Mouse (Mus musculus): Measurements from ENCODE around the gene Fam169b. TPM values are rescaled to one million over a fixed set of nuclear protein-coding genes. Genes with fewer than 3 reads are reported as not detected.
A peak's percentile ranks its signal among the peaks of the same experiment; 100 is the strongest.

The Fam169b gene
- polyA plus RNA-seq, 1 experiment from 2014 or later = 0.16 TPM

DNA sequence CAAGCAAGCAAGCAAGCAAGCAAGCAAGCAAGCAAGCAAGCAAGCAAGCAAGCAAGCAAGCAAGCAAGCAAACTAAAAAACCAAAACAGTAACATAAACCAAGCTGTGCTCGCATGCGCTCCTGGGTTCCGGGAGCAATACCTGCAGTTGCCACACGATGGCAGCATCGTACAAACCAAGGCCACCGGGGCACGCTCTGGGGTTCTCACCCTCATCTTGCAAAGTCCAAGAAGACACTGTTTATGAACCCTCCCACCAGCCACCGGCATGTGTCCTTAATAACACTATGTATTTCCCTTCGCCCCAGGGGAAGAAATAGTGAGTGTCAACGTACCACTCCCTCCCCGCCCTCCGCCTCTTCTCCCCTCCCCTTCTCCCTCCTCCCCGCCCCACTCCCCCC, 96.1 kb downstream of the Fam169b start:
- H3K27me3 ChIP-seq (ENCODE audit: control insufficient read depth, insufficient read depth, low read depth, low read length) = peaks cover 14% of the 10 kb centered on the region; the same call in 1 of the 2 replicates
- H3K4me1 ChIP-seq (ENCODE audit: control insufficient read depth, insufficient read depth, low read length) = peaks cover 5% of the 10 kb centered on the region; the same call in 1 of the 2 replicates
- no peaks in the 10 kb centered on the region for H3K36me3 ChIP-seq (ENCODE audit: control insufficient read depth, insufficient read depth, low read length)
- no peaks in the 10 kb centered on the region for H3K9me3 ChIP-seq (replicated peaks; ENCODE audit: control insufficient read depth, low read length, poor library complexity, severe bottlenecking)
- no peak overlapping the region for H3K9ac ChIP-seq (ENCODE audit: low read depth, low read length)
- peak overlapping the region; percentile 22; the same call in 1 of the 2 replicates for H3K4me3 ChIP-seq (ENCODE audit: low read depth, low read length)
- peak; percentile 29; the same call in 1 of the 2 replicates for ATAC-seq
- 2% methylated on average over 12 of the region's 13 CpGs for WGBS
- H3K4me2 ChIP-seq (ENCODE audit: low read length) = peak overlapping the region; percentile 42
- H3K27ac ChIP-seq (ENCODE audit: low read length) = no peak overlapping the region

DNA sequence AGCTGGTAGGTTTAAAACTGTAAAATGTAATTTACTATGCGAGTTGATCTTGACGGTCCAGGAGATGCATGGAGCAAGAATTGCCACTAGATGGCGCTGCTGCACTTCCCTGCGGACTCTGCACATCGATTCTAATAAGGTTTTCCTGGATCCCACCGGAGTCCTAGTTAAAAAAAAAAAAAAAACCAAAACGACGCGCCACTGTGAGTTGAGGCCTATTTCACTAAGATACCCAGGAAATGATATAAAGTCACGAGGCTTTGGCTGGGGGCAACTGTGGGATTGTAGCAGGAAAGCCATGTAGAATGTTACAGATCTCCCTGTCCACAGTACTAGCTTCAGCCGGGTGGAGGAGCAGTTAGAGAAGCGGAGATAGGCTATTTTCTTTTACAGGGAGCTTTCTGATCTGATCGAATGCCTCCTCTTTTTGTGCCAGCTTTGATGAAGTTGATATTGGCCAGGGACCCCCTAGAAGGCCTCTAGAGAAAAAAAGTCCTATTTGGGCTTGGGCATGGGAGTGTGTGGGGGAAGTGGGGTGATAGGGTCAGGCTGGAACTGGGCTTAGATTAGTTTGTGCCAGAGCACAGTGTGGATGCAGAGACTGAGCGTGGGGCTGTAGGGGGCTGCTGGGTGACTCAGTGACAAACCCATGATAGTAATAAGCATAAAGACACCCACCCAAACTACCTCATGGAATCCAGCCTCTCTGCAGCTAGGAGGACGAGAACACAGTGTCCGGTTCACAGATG, 100.6 kb downstream of the Fam169b start:
- Histone ChIP-seq H3K27ac (ENCODE audit: low read length) (no peak overlapping the region; the same call in 1 of the 2 replicates), H3K27me3 (ENCODE audit: control insufficient read depth, insufficient read depth, low read depth, low read length) (peaks cover 14% of the 10 kb centered on the region; the same call in 1 of the 2 replicates), H3K4me3 (ENCODE audit: low read depth, low read length) (peak overlapping the region; percentile 25; the same call in 1 of the 2 replicates), H3K9ac (ENCODE audit: low read depth, low read length) (no peak overlapping the region), H3K4me2 (ENCODE audit: low read length) (peak overlapping the region; percentile 58), H3K9me3 (replicated peaks; ENCODE audit: control insufficient read depth, low read length, poor library complexity, severe bottlenecking) (no peaks in the 10 kb centered on the region), H3K36me3 (ENCODE audit: control insufficient read depth, insufficient read depth, low read length) (no peaks in the 10 kb centered on the region), H3K4me1 (ENCODE audit: control insufficient read depth, insufficient read depth, low read length) (peaks cover 5% of the 10 kb centered on the region; the same call in 1 of the 2 replicates)
- peak; percentile 81 for ATAC-seq
- WGBS = 15% methylated on average over 16 of the region's 16 CpGs

DNA sequence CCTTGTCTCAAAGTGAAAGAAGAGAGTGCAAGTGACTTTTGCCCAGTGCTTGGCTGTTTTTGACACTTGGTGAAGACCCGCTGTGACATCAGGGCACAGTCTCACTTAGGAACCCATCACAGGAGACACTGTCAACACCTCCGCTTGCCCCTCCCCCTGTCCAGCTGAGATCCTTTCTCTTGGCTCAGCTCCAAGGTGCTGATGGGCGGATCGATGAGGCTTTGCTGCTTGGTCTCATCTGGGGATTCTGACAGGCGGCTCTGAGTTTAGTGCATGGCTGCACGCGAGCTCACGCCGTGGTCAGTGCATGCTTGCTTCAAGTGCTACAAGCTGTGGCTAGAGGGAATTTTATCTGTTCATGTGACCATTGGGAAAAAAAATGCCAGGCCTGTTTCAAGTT, 108.5 kb downstream of the Fam169b start:
- no peaks in the 10 kb centered on the region for H3K36me3 ChIP-seq (ENCODE audit: control insufficient read depth, insufficient read depth, low read length)
- no peak for ATAC-seq
- H3K27me3 ChIP-seq (ENCODE audit: control insufficient read depth, insufficient read depth, low read depth, low read length) = no peaks in the 10 kb centered on the region
- H3K9me3 ChIP-seq (replicated peaks; ENCODE audit: control insufficient read depth, low read length, poor library complexity, severe bottlenecking) = no peaks in the 10 kb centered on the region
- H3K4me2 ChIP-seq (ENCODE audit: low read length) = no peak overlapping the region
- WGBS = 28% methylated on average over 9 of the region's 9 CpGs
- H3K9ac ChIP-seq (ENCODE audit: low read depth, low read length) = no peak overlapping the region
- H3K4me3 ChIP-seq (ENCODE audit: low read depth, low read length) = no peak overlapping the region
- H3K4me1 ChIP-seq (ENCODE audit: control insufficient read depth, insufficient read depth, low read length) = no peaks in the 10 kb centered on the region; the same call in 1 of the 2 replicates
- H3K27ac ChIP-seq (ENCODE audit: low read length) = no peak overlapping the region

DNA sequence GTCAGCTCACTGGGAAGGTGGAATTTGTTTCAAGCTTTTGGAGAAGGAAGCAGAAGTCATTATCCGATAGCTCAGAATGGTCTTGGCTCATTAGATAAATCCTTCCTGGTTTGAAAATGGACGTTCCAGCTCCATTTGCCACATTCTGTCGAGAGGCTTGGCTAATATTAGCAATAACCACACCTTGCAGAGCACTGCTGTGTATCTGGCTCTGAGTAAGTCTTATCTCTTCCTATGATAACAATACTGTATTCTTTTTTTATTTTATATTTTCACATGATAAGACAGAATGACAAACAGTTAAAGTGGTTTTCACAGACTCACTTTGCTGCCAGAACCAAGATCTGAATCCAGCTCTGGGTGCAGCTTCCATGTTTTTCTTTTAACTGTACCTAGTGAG, 113.1 kb downstream of the Fam169b start:
- Histone ChIP-seq H3K4me1 (ENCODE audit: control insufficient read depth, insufficient read depth, low read length) (no peaks in the 10 kb centered on the region; the same call in 1 of the 2 replicates), H3K4me3 (ENCODE audit: low read depth, low read length) (no peak overlapping the region), H3K36me3 (ENCODE audit: control insufficient read depth, insufficient read depth, low read length) (no peaks in the 10 kb centered on the region), H3K9ac (ENCODE audit: low read depth, low read length) (no peak overlapping the region), H3K9me3 (replicated peaks; ENCODE audit: control insufficient read depth, low read length, poor library complexity, severe bottlenecking) (no peaks in the 10 kb centered on the region; the same call in 1 of the 2 replicates), H3K27me3 (ENCODE audit: control insufficient read depth, insufficient read depth, low read depth, low read length) (no peaks in the 10 kb centered on the region), H3K27ac (ENCODE audit: low read length) (no peak overlapping the region), H3K4me2 (ENCODE audit: low read length) (no peak overlapping the region)
- 93% methylated on average over 3 of the region's 3 CpGs for WGBS
- ATAC-seq = no peak

DNA sequence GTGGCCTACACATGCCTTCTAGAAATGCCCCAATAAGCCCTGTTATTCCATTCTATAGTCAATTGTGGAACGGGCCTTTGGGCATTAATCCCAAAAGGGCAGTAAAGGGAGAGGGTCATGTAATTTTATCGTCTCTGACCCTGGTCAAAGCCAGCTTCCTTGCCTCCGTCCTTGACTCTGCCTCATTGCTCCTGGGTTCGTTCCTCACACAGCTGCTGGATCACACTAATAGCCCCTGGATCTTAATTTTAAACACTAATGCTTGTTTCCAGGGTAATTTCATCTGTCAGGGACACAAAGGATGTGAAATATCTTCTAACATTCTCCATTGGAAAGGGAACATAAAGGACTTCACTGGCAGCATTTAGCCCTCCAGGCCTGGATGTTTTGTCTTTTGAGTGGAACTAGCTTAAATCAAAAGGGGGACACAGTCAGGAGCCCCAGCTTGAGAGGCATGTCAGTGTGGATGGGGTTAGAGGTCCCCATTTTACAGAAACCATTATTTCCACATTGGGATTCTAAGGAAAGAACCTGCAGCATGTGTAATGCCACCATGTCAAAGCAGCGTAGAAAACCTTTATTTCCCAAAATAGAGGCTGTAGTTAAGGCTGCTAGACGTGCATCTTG, 122.2 kb downstream of the Fam169b start:
- no peak overlapping the region for H3K27ac ChIP-seq (ENCODE audit: low read length)
- no peak overlapping the region for H3K4me3 ChIP-seq (ENCODE audit: low read depth, low read length)
- WGBS = 48% methylated on average over 6 of the region's 6 CpGs
- no peak for ATAC-seq
- H3K9me3 ChIP-seq (replicated peaks; ENCODE audit: control insufficient read depth, low read length, poor library complexity, severe bottlenecking) = no peaks in the 10 kb centered on the region; the same call in 1 of the 2 replicates
- H3K4me1 ChIP-seq (ENCODE audit: control insufficient read depth, insufficient read depth, low read length) = no peaks in the 10 kb centered on the region
- H3K27me3 ChIP-seq (ENCODE audit: control insufficient read depth, insufficient read depth, low read depth, low read length) = no peaks in the 10 kb centered on the region
- H3K4me2 ChIP-seq (ENCODE audit: low read length) = no peak overlapping the region
- H3K36me3 ChIP-seq (ENCODE audit: control insufficient read depth, insufficient read depth, low read length) = no peaks in the 10 kb centered on the region
- H3K9ac ChIP-seq (ENCODE audit: low read depth, low read length) = no peak overlapping the region

DNA sequence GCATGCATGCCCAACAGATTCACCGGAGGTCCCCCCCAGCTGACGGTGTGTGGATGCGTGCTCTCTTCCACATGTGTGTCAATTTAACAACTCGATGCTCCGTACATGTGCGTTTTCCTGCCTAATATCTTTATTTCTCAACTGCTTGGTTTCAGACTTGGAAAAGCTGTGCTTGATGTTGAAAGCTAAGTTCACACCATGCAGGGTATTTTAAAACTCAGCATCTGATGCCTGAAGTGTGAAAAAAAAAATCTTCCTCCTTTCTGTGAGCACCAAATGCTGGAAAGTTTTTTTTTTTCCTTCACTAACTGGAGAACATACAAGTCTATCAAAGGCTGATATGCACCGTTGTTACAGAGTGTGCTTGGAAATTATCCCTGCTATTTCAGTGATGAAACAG, 126.9 kb downstream of the Fam169b start:
- H3K27me3 ChIP-seq (ENCODE audit: control insufficient read depth, insufficient read depth, low read depth, low read length) = no peaks in the 10 kb centered on the region
- H3K4me1 ChIP-seq (ENCODE audit: control insufficient read depth, insufficient read depth, low read length) = no peaks in the 10 kb centered on the region
- WGBS = 90% methylated on average over 7 of the region's 7 CpGs
- no peaks in the 10 kb centered on the region for H3K36me3 ChIP-seq (ENCODE audit: control insufficient read depth, insufficient read depth, low read length)
- no peak overlapping the region for H3K27ac ChIP-seq (ENCODE audit: low read length)
- no peak overlapping the region for H3K4me3 ChIP-seq (ENCODE audit: low read depth, low read length)
- no peak for ATAC-seq
- no peak overlapping the region for H3K9ac ChIP-seq (ENCODE audit: low read depth, low read length)
- no peaks in the 10 kb centered on the region for H3K9me3 ChIP-seq (replicated peaks; ENCODE audit: control insufficient read depth, low read length, poor library complexity, severe bottlenecking)
- H3K4me2 ChIP-seq (ENCODE audit: low read length) = no peak overlapping the region

DNA sequence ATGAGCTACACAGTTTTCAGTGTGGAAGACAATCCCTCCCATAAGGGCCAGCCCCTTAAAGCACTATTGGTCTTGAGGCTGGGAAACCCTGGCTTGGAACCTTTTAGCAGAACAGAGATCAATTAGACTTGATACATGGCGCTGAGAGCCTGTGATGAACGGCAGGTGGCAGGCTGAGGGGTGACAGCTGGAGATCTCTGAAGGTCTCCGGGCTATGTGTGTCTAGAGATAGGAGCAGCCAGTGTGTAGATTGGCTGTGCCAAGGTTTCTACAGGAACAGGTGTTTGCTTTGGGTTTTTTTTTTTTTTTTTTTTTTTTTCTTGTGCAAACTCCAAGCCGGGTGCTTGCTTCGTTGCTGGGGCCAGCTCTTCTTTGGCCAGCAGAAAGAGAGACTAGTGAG, 135.0 kb downstream of the Fam169b start:
- Histone ChIP-seq H3K4me2 (ENCODE audit: low read length) (no peak overlapping the region), H3K4me3 (ENCODE audit: low read depth, low read length) (no peak overlapping the region), H3K27ac (ENCODE audit: low read length) (no peak overlapping the region), H3K4me1 (ENCODE audit: control insufficient read depth, insufficient read depth, low read length) (0 out of 2 replicates have a peak, but pooled peaks cover 6% of the 10 kb centered on the region), H3K27me3 (ENCODE audit: control insufficient read depth, insufficient read depth, low read depth, low read length) (no peaks in the 10 kb centered on the region), H3K36me3 (ENCODE audit: control insufficient read depth, insufficient read depth, low read length) (no peaks in the 10 kb centered on the region), H3K9ac (ENCODE audit: low read depth, low read length) (no peak overlapping the region), H3K9me3 (replicated peaks; ENCODE audit: control insufficient read depth, low read length, poor library complexity, severe bottlenecking) (no peaks in the 10 kb centered on the region)
- 76% methylated on average over 5 of the region's 5 CpGs for WGBS
- ATAC-seq = no peak

Data from midbrain, embryonic 16.5 days (tissue).